Comparison of ENCODE assay signal across 22 mouse cellular contexts in the genomic region with DNA sequence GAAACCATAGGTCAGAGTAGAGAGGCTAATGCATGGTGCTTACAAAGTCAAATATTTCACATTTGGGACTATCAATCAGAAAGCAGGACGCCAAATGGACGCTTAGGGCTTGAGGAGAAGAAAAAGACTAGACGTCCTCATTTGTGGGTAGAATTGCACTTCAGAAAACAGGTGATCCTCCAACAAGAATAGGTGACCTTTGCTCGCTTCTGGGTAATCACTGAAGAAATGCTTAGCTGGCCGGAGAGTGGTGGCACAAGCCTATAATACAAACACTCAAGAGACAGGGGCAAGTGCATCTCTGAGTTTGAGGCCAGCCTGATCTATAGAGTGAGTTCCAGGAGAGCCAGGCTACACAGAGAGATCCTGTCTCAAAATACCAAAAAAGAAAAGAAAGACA.
"Had no signal": no experiment of that assay in that cellular context is flagged by ENCODE, and none has a peak within 500 bp of the region (broad histone marks: within the 10 kb centered on the region; RNA-seq: fewer than 3 reads in every experiment).

No protein-coding gene starts in this region.

- H3K4me1 ChIP-seq: limb, embryonic 12.5 days; limb, embryonic 15.5 days; lung, embryonic 15.5 days; midbrain, embryonic 10.5 days; midbrain, embryonic 15.5 days; neural tube, embryonic 12.5 days; neural tube, embryonic 15.5 days had no signal

- H3K4me2 ChIP-seq: limb, embryonic 12.5 days; limb, embryonic 15.5 days; lung, embryonic 15.5 days; midbrain, embryonic 15.5 days; neural tube, embryonic 12.5 days; neural tube, embryonic 15.5 days had no signal

- ATAC-seq: intestine, postnatal 0 days; midbrain, embryonic 15.5 days had no signal

- H3K9me3 ChIP-seq: limb, embryonic 12.5 days; limb, embryonic 15.5 days; lung, embryonic 15.5 days; megakaryocyte, embryonic 14.5 days; midbrain, embryonic 10.5 days; midbrain, embryonic 15.5 days; neural tube, embryonic 12.5 days; neural tube, embryonic 15.5 days had no signal

- H3K4me3 ChIP-seq: limb, embryonic 12.5 days; limb, embryonic 15.5 days; lung, embryonic 15.5 days; megakaryocyte, embryonic 14.5 days; midbrain, embryonic 10.5 days; midbrain, embryonic 15.5 days; neural tube, embryonic 12.5 days; neural tube, embryonic 15.5 days had no signal

- H3K9ac ChIP-seq: limb, embryonic 12.5 days; limb, embryonic 15.5 days; liver, embryonic 14.5 days; lung, embryonic 15.5 days; midbrain, embryonic 15.5 days; neural tube, embryonic 12.5 days; neural tube, embryonic 15.5 days had no signal

- DNase-seq: left cerebral cortex, postnatal 4 days; lung, adult 18-20 months; lung, postnatal 10 days; lung, postnatal 36 days; right cerebral cortex, adult 18-20 months; right cerebral cortex, postnatal 14 days; right cerebral cortex, postnatal 4 days; thymus, adult 2 months; thymus, postnatal 14 days; thymus, postnatal 4 days had no signal

- H3K27me3 ChIP-seq: limb, embryonic 12.5 days; limb, embryonic 15.5 days; lung, embryonic 15.5 days; megakaryocyte, embryonic 14.5 days; midbrain, embryonic 15.5 days; neural tube, embryonic 12.5 days; neural tube, embryonic 15.5 days had no signal

- H3K36me3 ChIP-seq: midbrain, embryonic 15.5 days had no signal

- H3K27ac ChIP-seq: kidney, postnatal 0 days; limb, embryonic 12.5 days; limb, embryonic 15.5 days; liver, embryonic 14.5 days; lung, embryonic 15.5 days; midbrain, embryonic 10.5 days; midbrain, embryonic 15.5 days; neural tube, embryonic 12.5 days; neural tube, embryonic 15.5 days; stomach, postnatal 0 days had no signal
